Mouse (Mus musculus): ENCODE measurements at regions not wholly inside any gene's neighbourhood (a gene's known extent, or its start where the extent isn't known, plus 50 kb on each side); places are given as distances from the start of the nearest gene placed in this dataset.
A peak's percentile ranks its signal among the peaks of the same experiment; 100 is the strongest.

- Histone ChIP-seq H3K4me3 (replicated peaks; ENCODE audit: low read length) (no peak overlapping the region), H3K4me2 (ENCODE audit: low read length) (no peak overlapping the region), H3K9me3 (ENCODE audit: control insufficient read depth, low read length) (no peaks in the 10 kb centered on the region), H3K4me1 (replicated peaks; ENCODE audit: control insufficient read depth, insufficient read depth, low read length) (peaks cover 4% of the 10 kb centered on the region; the same call in 1 of the 2 replicates), H3K9ac (replicated peaks; ENCODE audit: low read depth, low read length) (no peak overlapping the region), H3K27ac (ENCODE audit: low read length) (no peak overlapping the region), H3K36me3 (ENCODE audit: control insufficient read depth, insufficient read depth) (no peaks in the 10 kb centered on the region), H3K27me3 (replicated peaks; ENCODE audit: control insufficient read depth, insufficient read depth, low read length) (no peaks in the 10 kb centered on the region)
- ATAC-seq: no peak
Observed at GRCm38 (mm10) chr9:115683951-115684350, 225.3 kb upstream of the Gadl1 start.

- Histone ChIP-seq H3K36me3 (ENCODE audit: control insufficient read depth, insufficient read depth) (no peaks in the 10 kb centered on the region), H3K27ac (ENCODE audit: low read length) (no peak overlapping the region), H3K4me2 (ENCODE audit: low read length) (no peak overlapping the region), H3K9ac (replicated peaks; ENCODE audit: low read depth, low read length) (no peak overlapping the region), H3K27me3 (replicated peaks; ENCODE audit: control insufficient read depth, insufficient read depth, low read length) (no peaks in the 10 kb centered on the region), H3K4me3 (replicated peaks; ENCODE audit: low read length) (no peak overlapping the region), H3K9me3 (ENCODE audit: control insufficient read depth, low read length) (no peaks in the 10 kb centered on the region), H3K4me1 (replicated peaks; ENCODE audit: control insufficient read depth, insufficient read depth, low read length) (peaks cover 4% of the 10 kb centered on the region; the same call in 1 of the 2 replicates)
- no peak for ATAC-seq
- WGBS: 93% methylated on average over 5 of the region's 5 CpGs
Observed at GRCm38 (mm10) chr9:115686605-115687004, 222.7 kb upstream of the Gadl1 start.

DNA sequence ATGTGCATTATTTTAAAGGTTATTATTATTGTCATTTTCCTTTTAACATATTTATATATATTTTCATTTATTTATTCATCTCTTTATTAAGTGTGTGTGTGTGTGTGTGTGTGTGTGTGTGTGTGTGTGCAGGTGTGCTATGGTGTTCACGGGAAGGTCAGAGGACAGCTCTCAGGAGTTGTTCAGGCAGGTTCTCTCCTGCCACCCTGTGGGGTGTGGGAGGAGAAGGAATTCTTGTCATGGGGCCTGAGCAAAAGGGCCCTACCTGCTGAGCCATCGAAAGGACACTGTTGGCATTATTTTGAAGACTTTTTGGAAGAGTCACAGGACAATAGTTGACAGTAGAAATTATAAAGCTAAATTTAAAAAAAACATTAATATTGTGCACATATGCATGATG, 216.4 kb upstream of the Gadl1 start:
- no peak overlapping the region for H3K4me3 ChIP-seq (replicated peaks; ENCODE audit: low read length)
- H3K27me3 ChIP-seq (replicated peaks; ENCODE audit: control insufficient read depth, insufficient read depth, low read length): no peaks in the 10 kb centered on the region
- H3K4me2 ChIP-seq (ENCODE audit: low read length): no peak overlapping the region
- no peaks in the 10 kb centered on the region for H3K36me3 ChIP-seq (ENCODE audit: control insufficient read depth, insufficient read depth)
- ATAC-seq: no peak
- 66% methylated on average over 2 of the region's 2 CpGs for WGBS
- no peak overlapping the region for H3K9ac ChIP-seq (replicated peaks; ENCODE audit: low read depth, low read length)
- no peaks in the 10 kb centered on the region for H3K4me1 ChIP-seq (replicated peaks; ENCODE audit: control insufficient read depth, insufficient read depth, low read length)
- no peak overlapping the region for H3K27ac ChIP-seq (ENCODE audit: low read length)
- no peaks in the 10 kb centered on the region for H3K9me3 ChIP-seq (ENCODE audit: control insufficient read depth, low read length)

- no peak for ATAC-seq
- 88% methylated on average over 7 of the region's 7 CpGs for WGBS
- no peak overlapping the region for H3K27ac ChIP-seq (ENCODE audit: low read length)
- no peaks in the 10 kb centered on the region for H3K36me3 ChIP-seq (ENCODE audit: control insufficient read depth, insufficient read depth)
- peaks cover 11% of the 10 kb centered on the region for H3K4me1 ChIP-seq (replicated peaks; ENCODE audit: control insufficient read depth, insufficient read depth, low read length)
- H3K9me3 ChIP-seq (ENCODE audit: control insufficient read depth, low read length): no peaks in the 10 kb centered on the region
- no peak overlapping the region for H3K4me2 ChIP-seq (ENCODE audit: low read length)
- H3K27me3 ChIP-seq (replicated peaks; ENCODE audit: control insufficient read depth, insufficient read depth, low read length): no peaks in the 10 kb centered on the region
- no peak overlapping the region for H3K9ac ChIP-seq (replicated peaks; ENCODE audit: low read depth, low read length)
- H3K4me3 ChIP-seq (replicated peaks; ENCODE audit: low read length): no peak overlapping the region
Observed at GRCm38 (mm10) chr9:115703791-115704190, 205.5 kb upstream of the Gadl1 start.

- no peak overlapping the region for H3K9ac ChIP-seq (replicated peaks; ENCODE audit: low read depth, low read length)
- H3K36me3 ChIP-seq (ENCODE audit: control insufficient read depth, insufficient read depth): no peaks in the 10 kb centered on the region
- no peaks in the 10 kb centered on the region for H3K9me3 ChIP-seq (ENCODE audit: control insufficient read depth, low read length)
- ATAC-seq: peak; percentile 44; the same call in 1 of the 2 replicates
- no peaks in the 10 kb centered on the region for H3K27me3 ChIP-seq (replicated peaks; ENCODE audit: control insufficient read depth, insufficient read depth, low read length)
- peaks cover 13% of the 10 kb centered on the region for H3K4me1 ChIP-seq (replicated peaks; ENCODE audit: control insufficient read depth, insufficient read depth, low read length)
- H3K4me2 ChIP-seq (ENCODE audit: low read length): no peak overlapping the region
- WGBS: 39% methylated on average over 9 of the region's 9 CpGs
- no peak overlapping the region for H3K27ac ChIP-seq (ENCODE audit: low read length)
- no peak overlapping the region for H3K4me3 ChIP-seq (replicated peaks; ENCODE audit: low read length)
Observed at GRCm38 (mm10) chr9:115704249-115704648, 205.0 kb upstream of the Gadl1 start.

GRCm38 (mm10) chr9:115705761-115706160, 203.5 kb upstream of the Gadl1 start:
- no peaks in the 10 kb centered on the region for H3K36me3 ChIP-seq (ENCODE audit: control insufficient read depth, insufficient read depth)
- no peak overlapping the region for H3K9ac ChIP-seq (replicated peaks; ENCODE audit: low read depth, low read length)
- H3K4me1 ChIP-seq (replicated peaks; ENCODE audit: control insufficient read depth, insufficient read depth, low read length): peaks cover 13% of the 10 kb centered on the region
- no peak overlapping the region for H3K27ac ChIP-seq (ENCODE audit: low read length)
- ATAC-seq: no peak
- WGBS: 79% methylated on average over 6 of the region's 6 CpGs
- H3K4me3 ChIP-seq (replicated peaks; ENCODE audit: low read length): no peak overlapping the region
- H3K4me2 ChIP-seq (ENCODE audit: low read length): no peak overlapping the region
- H3K27me3 ChIP-seq (replicated peaks; ENCODE audit: control insufficient read depth, insufficient read depth, low read length): no peaks in the 10 kb centered on the region
- no peaks in the 10 kb centered on the region for H3K9me3 ChIP-seq (ENCODE audit: control insufficient read depth, low read length)

- ATAC-seq: peak; percentile 94
- Histone ChIP-seq H3K36me3 (ENCODE audit: control insufficient read depth, insufficient read depth) (no peaks in the 10 kb centered on the region), H3K4me1 (replicated peaks; ENCODE audit: control insufficient read depth, insufficient read depth, low read length) (peaks cover 13% of the 10 kb centered on the region), H3K27me3 (replicated peaks; ENCODE audit: control insufficient read depth, insufficient read depth, low read length) (no peaks in the 10 kb centered on the region), H3K4me3 (replicated peaks; ENCODE audit: low read length) (no peak overlapping the region), H3K9me3 (ENCODE audit: control insufficient read depth, low read length) (no peaks in the 10 kb centered on the region), H3K27ac (ENCODE audit: low read length) (peak overlapping the region; percentile 11; the same call in 1 of the 2 replicates), H3K4me2 (ENCODE audit: low read length) (peak overlapping the region; percentile 18; the same call in 1 of the 2 replicates), H3K9ac (replicated peaks; ENCODE audit: low read depth, low read length) (no peak overlapping the region)
- WGBS: 27% methylated on average over 8 of the region's 8 CpGs
Observed at GRCm38 (mm10) chr9:115708199-115708934, 200.9 kb upstream of the Gadl1 start.

- Histone ChIP-seq H3K4me3 (replicated peaks; ENCODE audit: low read length) (no peak overlapping the region), H3K27ac (ENCODE audit: low read length) (no peak overlapping the region), H3K4me1 (replicated peaks; ENCODE audit: control insufficient read depth, insufficient read depth, low read length) (peaks cover 13% of the 10 kb centered on the region), H3K9ac (replicated peaks; ENCODE audit: low read depth, low read length) (no peak overlapping the region), H3K4me2 (ENCODE audit: low read length) (no peak overlapping the region), H3K36me3 (ENCODE audit: control insufficient read depth, insufficient read depth) (no peaks in the 10 kb centered on the region), H3K9me3 (ENCODE audit: control insufficient read depth, low read length) (no peaks in the 10 kb centered on the region), H3K27me3 (replicated peaks; ENCODE audit: control insufficient read depth, insufficient read depth, low read length) (no peaks in the 10 kb centered on the region)
- no peak for ATAC-seq
- WGBS: 71% methylated on average over 14 of the region's 14 CpGs
Observed at GRCm38 (mm10) chr9:115710039-115710739, 199.1 kb upstream of the Gadl1 start.

DNA sequence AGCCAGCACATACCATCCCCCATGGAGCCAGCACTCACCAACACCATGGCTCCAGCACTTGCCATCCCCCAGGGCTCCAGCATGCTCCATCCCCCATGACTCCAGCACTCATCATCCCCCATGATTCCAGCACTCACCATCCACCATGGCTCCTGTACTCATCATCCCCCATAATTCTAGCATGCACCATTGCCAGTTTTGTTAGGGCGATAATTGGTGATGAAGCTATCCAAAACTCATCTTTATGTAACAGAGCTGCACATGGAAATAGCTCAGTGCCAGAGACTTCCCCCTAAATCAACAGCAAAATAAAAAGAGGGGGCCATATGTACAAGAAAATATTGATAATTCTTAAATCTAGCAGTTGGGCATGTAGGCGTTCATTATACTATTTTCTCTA, 188.9 kb upstream of the Gadl1 start:
- Histone ChIP-seq H3K4me1 (replicated peaks; ENCODE audit: control insufficient read depth, insufficient read depth, low read length) (no peaks in the 10 kb centered on the region), H3K27me3 (replicated peaks; ENCODE audit: control insufficient read depth, insufficient read depth, low read length) (no peaks in the 10 kb centered on the region), H3K27ac (ENCODE audit: low read length) (no peak overlapping the region), H3K9me3 (ENCODE audit: control insufficient read depth, low read length) (peaks cover 8% of the 10 kb centered on the region; the same call in 1 of the 2 replicates), H3K4me2 (ENCODE audit: low read length) (no peak overlapping the region), H3K4me3 (replicated peaks; ENCODE audit: low read length) (no peak overlapping the region), H3K36me3 (ENCODE audit: control insufficient read depth, insufficient read depth) (no peaks in the 10 kb centered on the region), H3K9ac (replicated peaks; ENCODE audit: low read depth, low read length) (no peak overlapping the region)
- ATAC-seq: no peak
- 86% methylated on average over 2 of the region's 2 CpGs for WGBS
